Mouse (Mus musculus) embryonic facial prominence, embryonic 15.5 days (tissue): Measurements from ENCODE around the gene Nr5a2. TPM values are rescaled to one million over a fixed set of nuclear protein-coding genes. Genes with fewer than 3 reads are reported as not detected.

ENCODE experiments used
- ATAC-seq: fragments of 200-750 bp; cut with Nextera tagmentation; 2 replicates; pipeline ENCODE4 v1.8.0; 2017; ENCODE audit warnings: low read depth, moderate TSS enrichment; ENCODE audit not compliant: insufficient number of reproducible peaks, low FRiP score, low TSS enrichment
- H3K27ac ChIP-seq: fragments of 300-500 bp; sonication (generic); replicated peaks from 2 replicates; pipeline ENCODE4 v1.5.1; 2015; ENCODE audit warnings: mild to moderate bottlenecking, inconsistent platforms
- H3K27me3 ChIP-seq: fragments of 300-500 bp; sonication (generic); 2 replicates; pipeline ENCODE4 v1.6.1; 2015; ENCODE audit warnings: inconsistent platforms
- H3K36me3 ChIP-seq: fragments of 300-500 bp; sonication (generic); 2 replicates; pipeline ENCODE4 v1.6.1; 2015; ENCODE audit warnings: mild to moderate bottlenecking, inconsistent platforms
- H3K4me1 ChIP-seq: fragments of 300-500 bp; sonication (generic); 2 replicates; pipeline ENCODE4 v1.6.1; 2015; ENCODE audit warnings: inconsistent platforms
- H3K4me2 ChIP-seq: fragments of 300-500 bp; sonication (generic); replicated peaks from 2 replicates; pipeline ENCODE4 v1.6.1; 2015; ENCODE audit warnings: mild to moderate bottlenecking, inconsistent platforms
- H3K4me3 ChIP-seq: fragments of 300-500 bp; sonication (generic); replicated peaks from 2 replicates; pipeline ENCODE4 v1.5.1; 2015; ENCODE audit warnings: mild to moderate bottlenecking, inconsistent platforms
- H3K9ac ChIP-seq: fragments of 300-500 bp; sonication (generic); 2 replicates; pipeline ENCODE4 v1.6.1; 2015; ENCODE audit warnings: inconsistent platforms
- H3K9me3 ChIP-seq: fragments of 300-500 bp; sonication (generic); replicated peaks from 2 replicates; pipeline ENCODE4 v1.6.1; 2016; ENCODE audit warnings: inconsistent platforms
- WGBS: fragments of 180-500 bp; shearing (Covaris S2); methylation state at CpG from one replicate; pipeline ENCODE4 v1.1.7; 2015; 5-methylcytosine and 5-hydroxymethylcytosine counted together
- polyA plus RNA-seq: library from polyadenylated mRNA; unstranded; fragments of >200 nt; fragmentation: Nextera tagmentation; extraction: Ambion mirVana; gene quantifications from 2 replicates; pipeline ENCODE4 v1.2.1, GENCODE M21; 2015

The Nr5a2 gene
- polyA plus RNA-seq, 1 experiment from 2014 or later: 1.1 TPM

GRCm38 (mm10) chr1:136948127-136948422, 12.2 kb downstream of the Nr5a2 start:
- no peaks in the 10 kb centered on the region for H3K36me3 ChIP-seq
- peak overlapping the region; percentile 91 for H3K4me2 ChIP-seq
- peak overlapping the region; percentile 48 for H3K4me3 ChIP-seq
- ATAC-seq: no peak
- H3K4me1 ChIP-seq: peaks cover 38% of the 10 kb centered on the region
- 2% methylated on average over 7 of the region's 7 CpGs for WGBS
- H3K27me3 ChIP-seq: peaks cover 92% of the 10 kb centered on the region
- no peak overlapping the region for H3K27ac ChIP-seq
- no peaks in the 10 kb centered on the region for H3K9me3 ChIP-seq
- H3K9ac ChIP-seq: no peak overlapping the region

GRCm38 (mm10) chr1:136947394-136948126, 12.7 kb downstream of the Nr5a2 start:
- peak overlapping the region; percentile 48 for H3K4me3 ChIP-seq
- H3K36me3 ChIP-seq: no peaks in the 10 kb centered on the region
- no peaks in the 10 kb centered on the region for H3K9me3 ChIP-seq
- H3K9ac ChIP-seq: no peak overlapping the region
- H3K4me1 ChIP-seq: peaks cover 33% of the 10 kb centered on the region
- ATAC-seq: no peak
- 3% methylated on average over 20 of the region's 20 CpGs for WGBS
- no peak overlapping the region for H3K27ac ChIP-seq
- peaks cover 89% of the 10 kb centered on the region for H3K27me3 ChIP-seq
- peak overlapping the region; percentile 91 for H3K4me2 ChIP-seq

- ATAC-seq: no peak
- peaks cover 28% of the 10 kb centered on the region for H3K4me1 ChIP-seq
- no peak overlapping the region for H3K27ac ChIP-seq
- under 1% methylated on average over 18 of the region's 18 CpGs for WGBS
- H3K4me2 ChIP-seq: peak overlapping the region; percentile 5; the same call in 1 of the 2 replicates
- no peak overlapping the region for H3K9ac ChIP-seq
- no peaks in the 10 kb centered on the region for H3K9me3 ChIP-seq
- H3K4me3 ChIP-seq: peak overlapping the region; percentile 12
- H3K36me3 ChIP-seq: no peaks in the 10 kb centered on the region
- H3K27me3 ChIP-seq: peaks cover 86% of the 10 kb centered on the region
Observed at GRCm38 (mm10) chr1:136946806-136947393, 13.3 kb downstream of the Nr5a2 start.

- no peak overlapping the region for H3K27ac ChIP-seq
- H3K9me3 ChIP-seq: no peaks in the 10 kb centered on the region
- no peak overlapping the region for H3K9ac ChIP-seq
- H3K36me3 ChIP-seq: no peaks in the 10 kb centered on the region
- no peak for ATAC-seq
- no peak overlapping the region for H3K4me2 ChIP-seq
- peaks cover 28% of the 10 kb centered on the region for H3K4me1 ChIP-seq
- H3K27me3 ChIP-seq: peaks cover 83% of the 10 kb centered on the region
- H3K4me3 ChIP-seq: peak overlapping the region; percentile 12; the same call in 1 of the 2 replicates
- 2% methylated on average over 8 of the region's 8 CpGs for WGBS
Observed at GRCm38 (mm10) chr1:136946404-136946803, 13.8 kb downstream of the Nr5a2 start.

- Histone ChIP-seq H3K36me3 (no peaks in the 10 kb centered on the region), H3K27ac (no peak overlapping the region), H3K4me1 (peaks cover 28% of the 10 kb centered on the region), H3K4me3 (no peak overlapping the region), H3K4me2 (no peak overlapping the region), H3K27me3 (peaks cover 78% of the 10 kb centered on the region), H3K9ac (no peak overlapping the region), H3K9me3 (no peaks in the 10 kb centered on the region)
- WGBS: 3% methylated on average over 10 of the region's 10 CpGs
- ATAC-seq: no peak
Observed at GRCm38 (mm10) chr1:136945876-136946275, 14.4 kb downstream of the Nr5a2 start.

- ATAC-seq: no peak
- Histone ChIP-seq H3K27ac (no peak overlapping the region), H3K4me1 (peaks cover 28% of the 10 kb centered on the region), H3K4me2 (no peak overlapping the region), H3K9ac (no peak overlapping the region), H3K36me3 (no peaks in the 10 kb centered on the region), H3K9me3 (no peaks in the 10 kb centered on the region), H3K27me3 (peaks cover 73% of the 10 kb centered on the region), H3K4me3 (no peak overlapping the region)
- WGBS: 11% methylated on average over 7 of the region's 7 CpGs
Observed at GRCm38 (mm10) chr1:136945426-136945825, 14.8 kb downstream of the Nr5a2 start.

- 80% methylated on average over 5 of the region's 5 CpGs for WGBS
- H3K4me3 ChIP-seq: no peak overlapping the region
- ATAC-seq: no peak
- no peak overlapping the region for H3K9ac ChIP-seq
- H3K36me3 ChIP-seq: no peaks in the 10 kb centered on the region
- no peak overlapping the region for H3K4me2 ChIP-seq
- H3K27ac ChIP-seq: no peak overlapping the region
- H3K4me1 ChIP-seq: no peaks in the 10 kb centered on the region
- H3K9me3 ChIP-seq: no peaks in the 10 kb centered on the region
- H3K27me3 ChIP-seq: peaks cover 25% of the 10 kb centered on the region
Observed at GRCm38 (mm10) chr1:136940603-136941002, 19.6 kb downstream of the Nr5a2 start.

- H3K9me3 ChIP-seq: no peaks in the 10 kb centered on the region
- no peak overlapping the region for H3K9ac ChIP-seq
- 66% methylated on average over 1 of the region's 1 CpGs for WGBS
- no peaks in the 10 kb centered on the region for H3K4me1 ChIP-seq
- H3K4me3 ChIP-seq: no peak overlapping the region
- H3K27me3 ChIP-seq: peaks cover 14% of the 10 kb centered on the region
- ATAC-seq: no peak
- no peaks in the 10 kb centered on the region for H3K36me3 ChIP-seq
- H3K27ac ChIP-seq: no peak overlapping the region
- no peak overlapping the region for H3K4me2 ChIP-seq
Observed at GRCm38 (mm10) chr1:136939220-136939619, 21.0 kb downstream of the Nr5a2 start.

- 79% methylated on average over 9 of the region's 9 CpGs for WGBS
- H3K9ac ChIP-seq: no peak overlapping the region
- ATAC-seq: no peak
- H3K4me1 ChIP-seq: no peaks in the 10 kb centered on the region
- H3K4me2 ChIP-seq: no peak overlapping the region
- no peaks in the 10 kb centered on the region for H3K27me3 ChIP-seq
- H3K27ac ChIP-seq: no peak overlapping the region
- no peak overlapping the region for H3K4me3 ChIP-seq
- no peaks in the 10 kb centered on the region for H3K36me3 ChIP-seq
- no peaks in the 10 kb centered on the region for H3K9me3 ChIP-seq
Observed at GRCm38 (mm10) chr1:136935960-136936324, 24.3 kb downstream of the Nr5a2 start.

- 47% methylated on average over 8 of the region's 8 CpGs for WGBS
Observed at GRCm38 (mm10) chr1:136935316-136935959, 24.8 kb downstream of the Nr5a2 start.

GRCm38 (mm10) chr1:136934051-136934450, 26.2 kb downstream of the Nr5a2 start:
- H3K9ac ChIP-seq: no peak overlapping the region
- 90% methylated on average over 10 of the region's 10 CpGs for WGBS
- no peaks in the 10 kb centered on the region for H3K9me3 ChIP-seq
- no peaks in the 10 kb centered on the region for H3K4me1 ChIP-seq
- no peak overlapping the region for H3K4me2 ChIP-seq
- ATAC-seq: no peak
- no peak overlapping the region for H3K4me3 ChIP-seq
- H3K36me3 ChIP-seq: no peaks in the 10 kb centered on the region
- no peaks in the 10 kb centered on the region for H3K27me3 ChIP-seq
- no peak overlapping the region for H3K27ac ChIP-seq

More at GRCm38 (mm10) chr1:136935316-136935959, 24.8 kb downstream of the Nr5a2 start:
- Histone ChIP-seq H3K27me3 (no peaks in the 10 kb centered on the region), H3K4me3 (no peak overlapping the region), H3K9ac (no peak overlapping the region), H3K4me2 (no peak overlapping the region), H3K36me3 (no peaks in the 10 kb centered on the region), H3K9me3 (no peaks in the 10 kb centered on the region), H3K4me1 (no peaks in the 10 kb centered on the region), H3K27ac (no peak overlapping the region)
- ATAC-seq: no peak
